Mouse (Mus musculus) cerebellum, adult 2 months (tissue): ENCODE results near the gene Dnlz.

Experiments used
- CTCF ChIP-seq: fragments of 200-500 bp; IDR thresholded peaks from 2 replicates; pipeline ENCODE4 v1.5.1; 2011; ENCODE audit warnings: low read depth, mild to moderate bottlenecking, control low read depth, low read length, moderate library complexity, borderline replicate concordance; ENCODE audit not compliant: insufficient read depth
- POLR2A ChIP-seq: fragments of 200-500 bp; IDR thresholded peaks from 2 replicates; pipeline ENCODE4 v1.6.1; 2011; ENCODE audit warnings: low read length, control low read depth, borderline replicate concordance; ENCODE audit not compliant: insufficient read depth

- TF ChIP-seq CTCF (no peak), POLR2A (no peak)
Measured at GRCm38 (mm10) chr2:26329402-26329801, 22.5 kb downstream of the Dnlz start.
